Mouse (Mus musculus) neural tube, embryonic 14.5 days (tissue): ENCODE data around the gene Btbd35f8. TPM values are rescaled to one million over a fixed set of nuclear protein-coding genes. Genes with fewer than 3 reads are reported as not detected.
"Not testable (repeated sequence)": the region's sequence is repeated elsewhere in the genome, so short reads cannot be mapped to it uniquely, and the experiment has no call there.

Source experiments
- ATAC-seq: fragments of 200-750 bp; cut with Nextera tagmentation; 2 replicates; pipeline ENCODE4 v1.8.0; 2017; ENCODE audit warnings: low read depth, mild to moderate bottlenecking, moderate TSS enrichment, moderate library complexity
- H3K27ac ChIP-seq: fragments of 300-500 bp; sonication (generic); 2 replicates; pipeline ENCODE4 v1.5.1; 2014; ENCODE audit warnings: low read depth, mild to moderate bottlenecking, control low read depth, low read length, moderate library complexity, mixed read lengths
- H3K27me3 ChIP-seq: fragments of 300-500 bp; sonication (generic); 2 replicates; pipeline ENCODE4 v1.6.1; 2014; ENCODE audit warnings: low read length; ENCODE audit not compliant: control insufficient read depth, insufficient read depth
- H3K36me3 ChIP-seq: fragments of 300-500 bp; sonication (generic); 2 replicates; pipeline ENCODE4 v1.6.1; 2014; ENCODE audit warnings: low read length, mixed read lengths; ENCODE audit not compliant: control insufficient read depth, insufficient read depth
- H3K4me1 ChIP-seq: fragments of 300-500 bp; sonication (generic); 2 replicates; pipeline ENCODE4 v1.6.1; 2014; ENCODE audit warnings: low read length; ENCODE audit not compliant: control insufficient read depth, insufficient read depth
- H3K4me2 ChIP-seq: fragments of 300-500 bp; sonication (generic); 2 replicates; pipeline ENCODE4 v1.6.1; 2014; ENCODE audit warnings: mild to moderate bottlenecking, low read depth, low read length, control low read depth
- H3K4me3 ChIP-seq: fragments of 300-500 bp; sonication (generic); 2 replicates; pipeline ENCODE4 v1.5.1; 2014; ENCODE audit warnings: low read depth, low read length, control low read depth, mixed read lengths
- H3K9ac ChIP-seq: fragments of 300-500 bp; sonication (generic); replicated peaks from 2 replicates; pipeline ENCODE4 v1.6.1; 2014; ENCODE audit warnings: low read depth, mild to moderate bottlenecking, control low read depth, low read length, mixed read lengths
- H3K9me3 ChIP-seq: fragments of 300-500 bp; sonication (generic); 2 replicates; pipeline ENCODE4 v1.6.1; 2016; ENCODE audit warnings: low read length; ENCODE audit not compliant: control insufficient read depth
- WGBS: fragments of 180-500 bp; shearing (Covaris S2); extraction: QIAGEN DNeasy Blood & Tissue Kit; methylation state at CpG from one replicate; pipeline ENCODE4 v1.1.7; 2014; 5-methylcytosine and 5-hydroxymethylcytosine counted together
- polyA plus RNA-seq: library from polyadenylated mRNA; unstranded; fragments of >200 nt; fragmentation: Nextera tagmentation; extraction: Ambion mirVana; gene quantifications from 2 replicates; pipeline ENCODE4 v1.2.1, GENCODE M21; 2014

The Btbd35f8 gene
- not detected in 2 replicates for polyA plus RNA-seq

DNA sequence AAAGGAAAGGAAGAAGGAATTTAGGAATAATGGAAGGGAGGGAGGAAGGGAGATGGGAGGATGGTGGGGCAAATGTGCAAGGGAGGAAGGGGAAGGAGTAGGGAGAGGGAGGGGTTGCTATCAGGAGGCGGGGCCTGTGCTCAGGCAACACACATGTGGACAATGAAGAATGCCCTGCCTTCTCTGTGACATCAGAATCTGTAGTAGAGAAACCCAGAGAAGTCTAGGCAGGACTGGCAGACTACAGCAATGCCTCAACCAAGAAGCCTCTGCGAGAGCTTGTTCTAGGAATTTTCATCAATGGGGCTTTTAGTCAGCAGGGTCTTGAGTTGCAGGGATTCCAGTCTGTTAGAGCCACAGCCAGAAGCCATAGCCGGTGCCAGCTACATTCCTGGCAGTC lies at the start of gene Btbd35f8:
Gene Btbd35f8, plus strand, starts transcription at position 301 of the 400 bp plus-strand sequence.
- not testable (repeated sequence) for H3K36me3 ChIP-seq, H3K4me2 ChIP-seq, H3K9me3 ChIP-seq, H3K4me3 ChIP-seq, ATAC-seq, H3K9ac ChIP-seq, H3K4me1 ChIP-seq, H3K27ac ChIP-seq, H3K27me3 ChIP-seq
- WGBS: no CpG with 5 or more reads among the region's 3 CpGs

Other genes starting within 250 kb of the Btbd35f8 start
- gene Spin2g, start 211.8 kb upstream of the Btbd35f8 start, polyA plus RNA-seq: not detected in 2 replicates